Mouse (Mus musculus) left cerebral cortex, postnatal 14 days (tissue): ENCODE measurements around the gene Map3k10. TPM values are rescaled to one million over a fixed set of nuclear protein-coding genes. Genes with fewer than 3 reads are reported as not detected.
"Not testable (repeated sequence)": the region's sequence is repeated elsewhere in the genome, so short reads cannot be mapped to it uniquely, and the experiment has no call there.

Source experiments
- DNase-seq, 2 experiments: peaks; one replicate each; pipeline ENCODE4 v3.0.0; 2021 to 2022; ENCODE audit warnings: low spot score in 2 of 2, mixed read lengths in 1 of 2
- intact Hi-C: fragments of 180-260 bp; cut with DNase I; formaldehyde crosslinking; loops from one replicate; pipeline ENCODE4 v1.15.1; 2025
- total RNA-seq, 2 experiments: library from RNA; stranded (reverse); gene quantifications; 2 replicates each; pipeline ENCODE4 v1.2.3; 2021

Map3k10 gene
- total RNA-seq, 2 experiments from 2014 or later = 228 to 233 TPM

GRCm38 (mm10) chr7:27657824-27658395 is 16.5 kb downstream of the Map3k10 start:
- intact Hi-C loops = no loop called here

GRCm38 (mm10) chr7:27656600-27656999 is 17.8 kb downstream of the Map3k10 start:
- DNase-seq = no peak
- intact Hi-C loops = no loop called here

More at GRCm38 (mm10) chr7:27657824-27658395, 16.5 kb downstream of the Map3k10 start:
- DNase-seq = no peak

- intact Hi-C loops = loop anchor here (2.0 kb wide), 1 partner anchor 29 kb away; no protein-coding TSS in a partner anchor
- peak; percentile 57 to 85 for DNase-seq
These were observed 18.9 kb downstream of the Map3k10 start for GRCm38 (mm10) chr7:27655545-27655944.

GRCm38 (mm10) chr7:27654607-27655276 is 19.7 kb downstream of the Map3k10 start:
- intact Hi-C loops = loop anchor here (2.0 to 5.0 kb wide), 2 partner anchors 30 to 62 kb away; partner anchors contain the start of gene Akt2

DNA sequence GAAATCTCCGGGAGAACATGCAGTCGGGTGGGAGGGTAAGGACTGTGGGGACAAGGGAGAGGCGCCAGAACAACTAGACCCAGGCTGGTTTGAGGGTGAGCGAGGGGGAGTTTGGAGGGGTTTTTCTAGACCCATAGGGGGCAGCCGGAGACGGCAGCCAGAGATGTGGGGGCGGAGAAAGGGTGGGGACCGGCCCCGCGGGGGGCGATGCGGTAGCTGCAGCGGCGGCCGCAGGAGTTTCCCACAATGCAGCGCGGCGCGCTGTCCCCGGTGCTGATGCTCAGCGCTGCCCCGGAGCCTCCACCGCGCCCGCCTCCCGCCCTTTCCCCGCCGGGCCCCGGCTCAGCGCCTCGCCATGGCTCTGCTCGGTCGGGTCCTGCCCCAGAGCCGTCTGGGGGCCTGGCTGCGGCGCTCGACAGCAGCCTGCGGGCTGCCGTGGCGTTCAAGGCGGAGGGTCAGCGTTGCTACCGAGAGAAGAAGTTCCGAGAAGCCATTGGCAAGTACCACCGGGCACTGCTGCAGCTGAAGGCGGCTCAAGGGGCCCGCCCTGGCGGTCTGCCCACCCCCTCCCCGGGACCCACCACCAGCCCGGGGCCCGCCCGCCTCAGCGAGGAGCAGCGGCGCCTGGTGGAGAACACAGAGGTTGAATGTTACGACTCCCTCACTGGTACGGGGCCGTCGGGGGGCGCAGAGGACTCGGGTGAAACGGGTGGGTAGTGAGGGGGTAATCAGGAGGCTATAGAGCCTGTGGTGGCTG is 20.5 kb downstream of the Map3k10 start, which contains the start of gene Ttc9b:
Gene Ttc9b, plus strand, starts transcription at position 235 of the 757 bp plus-strand sequence.
- intact Hi-C loops = loop anchor here (2.0 to 5.0 kb wide), 2 partner anchors 31 to 62 kb away; partner anchors contain the start of gene Akt2
- DNase-seq = peak; percentile 79 to 84

More at GRCm38 (mm10) chr7:27654607-27655276, 19.7 kb downstream of the Map3k10 start:
- peak; percentile 73 to 75 for DNase-seq

DNA sequence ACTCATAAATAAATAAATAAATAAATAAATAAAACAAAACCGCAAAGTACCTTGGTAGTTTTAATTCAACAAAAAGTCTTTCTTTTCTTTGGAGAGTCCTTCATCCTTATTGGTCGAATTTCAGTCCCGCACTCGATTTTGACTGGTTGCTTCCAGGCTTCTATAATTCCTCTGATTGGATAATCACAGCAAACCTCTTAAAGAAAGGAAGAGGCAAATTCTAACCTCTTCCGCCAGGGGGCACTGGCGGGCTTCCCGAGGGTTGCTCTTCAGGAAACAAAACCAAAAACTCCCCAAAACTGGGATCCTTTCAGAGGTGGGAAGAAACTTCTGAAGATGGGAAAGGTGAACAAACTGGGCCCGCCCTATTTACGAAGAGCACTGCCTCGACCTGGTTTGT is 23.4 kb downstream of the Map3k10 start:
- intact Hi-C loops = loop anchor here (5.0 kb wide), 1 partner anchor 59 kb away; the partner anchor contains the start of gene Akt2
- DNase-seq = peak; percentile 84 to 92

- no peak for DNase-seq
- intact Hi-C loops = loop anchor here (5.0 kb wide), 1 partner anchor 57 kb away; the partner anchor contains the start of gene Akt2
These were observed 24.7 kb downstream of the Map3k10 start for GRCm38 (mm10) chr7:27649723-27650122.

GRCm38 (mm10) chr7:27647281-27648002 is 27.0 kb downstream of the Map3k10 start:
- intact Hi-C loops = no loop called here
- DNase-seq = no peak

DNA sequence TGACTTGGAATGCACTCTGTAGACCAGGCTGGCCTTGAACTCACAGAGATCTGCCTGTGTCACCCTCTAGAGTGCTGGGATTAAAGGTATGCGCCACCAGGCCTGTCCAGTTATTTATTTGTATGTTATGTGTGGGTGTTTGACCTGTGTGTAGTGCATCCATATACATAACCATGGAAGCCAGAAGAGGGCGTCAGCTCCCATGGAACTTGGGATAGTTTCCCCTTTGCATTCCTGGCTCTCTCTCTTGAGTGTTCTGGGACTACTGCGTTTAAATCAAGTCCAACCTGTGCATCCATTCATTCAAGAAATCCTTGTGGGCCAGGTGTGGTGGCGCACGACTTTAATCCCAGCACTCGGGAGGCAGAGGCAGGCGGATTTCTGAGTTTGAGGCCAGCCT is 27.9 kb downstream of the Map3k10 start:
- DNase-seq = no peak
- intact Hi-C loops = no loop called here

DNA sequence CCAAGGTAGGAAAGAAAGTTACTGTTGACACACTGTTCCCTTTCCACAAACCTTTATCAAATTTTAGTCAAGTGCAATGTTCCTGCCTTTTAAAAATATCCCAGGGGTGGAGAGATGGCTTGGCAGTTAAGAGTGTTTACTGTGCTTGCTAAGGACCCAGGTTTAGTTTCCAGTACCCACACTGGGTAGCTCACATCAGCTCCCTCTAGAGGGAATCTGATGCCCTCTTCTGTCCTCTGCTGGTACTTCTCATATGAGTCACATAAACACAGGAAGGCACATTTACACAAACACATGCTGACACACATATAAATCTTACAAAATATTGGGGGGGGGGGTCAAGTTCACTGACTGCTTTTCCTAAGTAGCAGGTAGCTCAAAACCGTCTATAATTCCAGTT is 29.9 kb downstream of the Map3k10 start:
- intact Hi-C loops = no loop called here
- no peak for DNase-seq

DNA sequence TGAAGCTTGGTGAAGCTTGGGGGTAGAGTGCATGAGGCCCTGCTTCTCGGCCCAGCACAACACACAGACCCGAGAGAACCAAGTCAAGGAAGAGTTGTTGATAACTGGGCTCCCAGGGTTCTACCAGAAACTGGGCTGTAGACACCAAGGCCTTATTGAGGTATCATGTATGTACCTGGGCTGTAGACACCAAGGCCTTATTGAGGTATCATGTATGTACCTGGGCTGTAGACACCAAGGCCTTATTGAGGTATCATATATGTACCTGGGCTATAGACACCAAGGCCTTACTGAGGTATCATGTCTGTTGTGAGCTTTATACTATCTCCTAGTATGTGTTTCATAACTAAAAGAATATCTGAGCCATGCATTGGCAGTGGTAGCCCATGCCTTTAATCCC is 39.3 kb downstream of the Map3k10 start:
- intact Hi-C loops = loop anchor here (5.0 kb wide), 1 partner anchor 58 kb away; no protein-coding TSS in a partner anchor

DNA sequence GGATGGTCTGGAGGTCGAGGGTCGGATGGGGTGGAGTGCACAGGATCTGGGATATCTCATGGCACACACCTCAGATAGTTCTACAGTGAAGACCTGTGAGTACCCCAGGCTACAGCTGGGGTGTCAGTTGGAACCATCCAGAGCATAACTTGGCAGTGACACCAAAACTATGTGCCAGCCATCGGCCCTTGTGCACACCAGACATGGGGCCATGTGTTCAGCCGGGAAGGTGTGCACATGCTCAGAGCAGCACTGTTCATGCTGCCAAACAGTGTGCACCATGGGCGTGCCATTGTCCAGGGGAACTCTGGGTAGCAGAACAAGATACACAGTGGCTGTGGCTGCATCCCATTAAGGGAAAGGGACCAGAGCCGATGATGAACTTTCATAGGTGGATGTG is 39.7 kb downstream of the Map3k10 start:
- intact Hi-C loops = loop anchor here (5.0 kb wide), 1 partner anchor 57 kb away; no protein-coding TSS in a partner anchor
- no peak for DNase-seq

More for the DNA sequence above, 39.3 kb downstream of the Map3k10 start:
- DNase-seq = not testable (repeated sequence)

GRCm38 (mm10) chr7:27633166-27633565 is 41.2 kb downstream of the Map3k10 start:
- no peak for DNase-seq
- intact Hi-C loops = no loop called here

DNA sequence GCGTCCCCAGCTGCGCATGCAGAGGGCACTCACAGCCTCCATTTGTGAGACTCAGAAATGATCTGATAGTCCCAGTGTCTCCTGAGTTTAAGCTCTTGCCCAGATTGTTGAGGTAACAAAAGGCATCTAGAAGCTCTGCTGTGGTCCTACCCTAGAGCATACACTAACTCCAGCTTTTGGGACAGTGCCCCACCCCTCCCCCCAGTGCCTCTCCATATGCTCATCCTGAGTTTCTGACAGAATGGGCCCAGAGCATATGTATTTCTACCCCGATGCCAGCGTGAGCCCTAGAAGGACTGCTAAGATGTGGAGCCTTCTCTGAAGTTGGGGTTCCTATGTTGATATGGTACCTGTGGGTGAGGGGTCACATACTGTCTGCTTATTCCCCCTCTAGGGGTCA is 43.0 kb downstream of the Map3k10 start:
- DNase-seq = no peak

GRCm38 (mm10) chr7:27628816-27629215 is 45.6 kb downstream of the Map3k10 start:
- DNase-seq, intact Hi-C loops: not testable (repeated sequence)

More for the DNA sequence above, 43.0 kb downstream of the Map3k10 start:
- intact Hi-C loops = no loop called here

- intact Hi-C loops = no loop called here
- DNase-seq = no peak
These were observed 46.2 kb downstream of the Map3k10 start for GRCm38 (mm10) chr7:27628190-27628589.

DNA sequence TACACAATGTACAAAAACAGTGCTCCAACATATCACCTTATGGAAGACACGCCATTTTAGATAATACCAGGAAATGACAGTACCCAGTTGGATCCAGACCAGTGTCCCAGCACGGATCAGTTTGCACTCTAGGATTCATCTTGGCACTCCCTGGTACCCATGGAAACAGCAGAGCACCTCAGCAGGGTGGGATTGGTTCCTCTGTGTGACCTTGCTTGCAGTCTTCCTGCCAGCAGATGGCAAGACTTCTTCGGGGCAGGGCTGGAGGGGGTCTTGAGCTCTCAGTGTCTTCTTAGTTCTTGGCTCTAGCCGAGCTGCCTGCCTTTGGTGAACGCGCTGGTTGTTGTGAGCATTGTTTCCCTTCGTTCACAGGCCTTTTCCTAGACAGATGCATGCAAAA is 46.7 kb downstream of the Map3k10 start:
- DNase-seq = no peak
- intact Hi-C loops = no loop called here

DNA sequence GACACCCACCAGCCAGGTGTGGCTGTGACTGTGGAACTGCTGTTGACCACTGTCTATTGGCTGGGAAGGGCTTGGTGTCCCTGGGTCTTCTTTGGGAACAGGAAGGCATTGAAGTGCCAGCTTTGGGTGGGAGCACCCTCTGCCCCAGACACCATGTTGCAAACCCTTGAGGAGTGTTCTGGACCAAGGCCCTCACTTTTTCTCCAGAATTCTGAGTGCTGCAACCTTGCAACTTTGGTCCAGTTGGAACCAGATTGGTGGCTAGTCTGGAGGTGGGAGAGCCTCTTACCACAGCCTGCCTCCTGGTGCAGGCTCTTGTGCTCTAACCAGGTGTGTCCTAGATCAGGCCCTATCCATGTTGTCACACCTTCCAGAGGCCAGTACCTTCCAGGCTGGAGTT is 49.4 kb downstream of the Map3k10 start:
- intact Hi-C loops = no loop called here
- no peak for DNase-seq

DNA sequence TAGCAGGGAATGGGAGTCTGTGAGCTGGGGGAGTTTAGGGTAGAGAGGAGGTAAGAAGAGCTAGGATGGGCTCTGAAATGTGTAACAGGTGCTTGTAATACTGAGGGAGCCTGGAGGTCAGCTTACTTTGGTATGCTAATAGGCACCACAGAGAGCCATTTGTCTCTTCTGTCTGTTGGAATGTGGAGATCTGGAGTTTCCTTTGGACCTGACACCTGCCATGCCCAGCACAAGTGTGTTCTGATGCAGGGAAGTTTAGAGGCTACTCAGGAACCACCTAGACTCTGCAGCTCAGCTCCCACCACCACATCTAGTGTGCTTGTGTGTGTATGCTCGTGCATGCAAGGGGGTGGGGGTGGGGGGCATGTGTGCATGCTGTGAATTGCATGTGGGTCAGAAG is 52.2 kb downstream of the Map3k10 start:
- intact Hi-C loops = no loop called here
- no peak for DNase-seq
